Mouse (Mus musculus): ENCODE results near the gene Pip4k2c. TPM values are rescaled to one million over a fixed set of nuclear protein-coding genes. Genes with fewer than 3 reads are reported as not detected.

Gene Pip4k2c
- polyA plus RNA-seq, 1 experiment from 2014 or later: 21.0 TPM

- DNase-seq (no peak), ATAC-seq (ENCODE audit: insufficient read depth) (no peak)
- peak overlapping the region; percentile 19; the same call in 1 of the 2 replicates for H3K4me2 ChIP-seq
- peaks cover 24% of the 10 kb centered on the region for H3K27me3 ChIP-seq (ENCODE audit: insufficient read depth, low read length)
- H3K4me1 ChIP-seq (ENCODE audit: insufficient read depth): peaks cover 3% of the 10 kb centered on the region; the same call in 1 of the 2 replicates
- 22% methylated on average over 20 of the region's 20 CpGs for WGBS
- no peaks in the 10 kb centered on the region for H3K9me3 ChIP-seq (ENCODE audit: low read depth, low read length)
- H3K36me3 ChIP-seq (ENCODE audit: insufficient read depth): peaks cover 36% of the 10 kb centered on the region
- H3K27ac ChIP-seq (ENCODE audit: low read depth): no peak overlapping the region
- H3K4me3 ChIP-seq (ENCODE audit: low read depth, low read length): no peak overlapping the region
- TF ChIP-seq CTCF (IDR thresholded peaks at IDR 0.05; ENCODE audit: low read depth): no peak
- no peak overlapping the region for H3K9ac ChIP-seq
Measured at GRCm38 (mm10) chr10:127183759-127184158, 27.6 kb downstream of the Pip4k2c start.

DNA sequence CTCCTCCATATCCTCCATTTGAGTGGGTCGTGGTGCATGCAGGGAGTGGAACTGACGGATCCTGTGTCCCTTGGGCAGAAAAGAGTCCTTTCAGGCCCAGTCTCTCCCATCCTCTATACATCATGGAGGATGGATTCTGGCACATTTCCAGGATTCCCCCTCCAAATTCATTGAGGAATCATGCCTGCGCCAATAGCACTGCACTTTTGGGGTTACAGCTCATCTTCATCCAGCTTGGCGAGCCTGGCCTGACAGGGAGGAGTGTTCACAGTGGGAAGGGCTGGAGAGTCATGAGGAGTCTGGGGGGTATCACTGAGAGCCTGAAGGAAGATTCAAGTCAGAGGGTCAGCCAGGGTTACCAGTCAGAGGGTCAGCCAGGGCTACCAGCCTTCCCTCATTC is 28.8 kb downstream of the Pip4k2c start:
- Histone ChIP-seq H3K4me1 (ENCODE audit: insufficient read depth) (peaks cover 9% of the 10 kb centered on the region), H3K27me3 (ENCODE audit: insufficient read depth, low read length) (peaks cover 36% of the 10 kb centered on the region), H3K4me3 (ENCODE audit: low read depth, low read length) (no peak overlapping the region), H3K4me2 (no peak overlapping the region), H3K27ac (ENCODE audit: low read depth) (no peak overlapping the region), H3K36me3 (ENCODE audit: insufficient read depth) (peaks cover 36% of the 10 kb centered on the region), H3K9ac (no peak overlapping the region), H3K9me3 (ENCODE audit: low read depth, low read length) (no peaks in the 10 kb centered on the region)
- DNase-seq (no peak), ATAC-seq (ENCODE audit: insufficient read depth) (no peak)
- WGBS: 78% methylated on average over 4 of the region's 4 CpGs
- TF ChIP-seq CTCF (IDR thresholded peaks at IDR 0.05; ENCODE audit: low read depth): no peak

- Histone ChIP-seq H3K4me3 (ENCODE audit: low read depth, low read length) (no peak overlapping the region), H3K9me3 (ENCODE audit: low read depth, low read length) (no peaks in the 10 kb centered on the region), H3K36me3 (ENCODE audit: insufficient read depth) (peaks cover 30% of the 10 kb centered on the region), H3K4me1 (ENCODE audit: insufficient read depth) (peaks cover 9% of the 10 kb centered on the region), H3K4me2 (no peak overlapping the region), H3K9ac (no peak overlapping the region), H3K27ac (ENCODE audit: low read depth) (no peak overlapping the region), H3K27me3 (ENCODE audit: insufficient read depth, low read length) (peaks cover 46% of the 10 kb centered on the region)
- no peak for DNase-seq
- TF ChIP-seq CTCF (IDR thresholded peaks at IDR 0.05; ENCODE audit: low read depth): no peak
- 52% methylated on average over 6 of the region's 6 CpGs for WGBS
- ATAC-seq (ENCODE audit: insufficient read depth): no peak
Measured at GRCm38 (mm10) chr10:127181566-127181965, 29.8 kb downstream of the Pip4k2c start.

DNA sequence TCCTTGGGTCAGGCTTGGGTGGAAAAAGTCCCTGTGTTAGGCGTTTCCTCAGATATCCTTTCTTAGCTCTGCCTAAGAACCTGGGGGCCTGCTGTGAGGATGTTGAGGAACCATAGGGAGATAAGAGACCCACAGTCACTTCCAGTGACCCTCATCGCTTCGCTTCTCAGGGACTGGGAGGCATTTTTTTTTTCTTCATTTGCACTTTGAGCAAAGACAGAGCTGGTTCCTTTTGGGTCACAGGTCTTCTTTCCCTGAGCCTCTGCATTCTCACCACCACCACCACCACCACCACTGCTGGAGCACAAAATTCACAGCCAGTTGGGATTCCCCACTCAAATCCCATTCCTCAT is 30.7 kb downstream of the Pip4k2c start:
- no peaks in the 10 kb centered on the region for H3K9me3 ChIP-seq (ENCODE audit: low read depth, low read length)
- WGBS: 30% methylated on average over 3 of the region's 3 CpGs
- no peak for TF ChIP-seq CTCF (IDR thresholded peaks at IDR 0.05; ENCODE audit: low read depth)
- no peak overlapping the region for H3K27ac ChIP-seq (ENCODE audit: low read depth)
- no peak for ATAC-seq (ENCODE audit: insufficient read depth)
- DNase-seq: no peak
- no peak overlapping the region for H3K9ac ChIP-seq
- peaks cover 26% of the 10 kb centered on the region; the same call in 1 of the 2 replicates for H3K36me3 ChIP-seq (ENCODE audit: insufficient read depth)
- no peak overlapping the region for H3K4me3 ChIP-seq (ENCODE audit: low read depth, low read length)
- H3K4me2 ChIP-seq: no peak overlapping the region
- peaks cover 47% of the 10 kb centered on the region for H3K27me3 ChIP-seq (ENCODE audit: insufficient read depth, low read length)
- peaks cover 9% of the 10 kb centered on the region for H3K4me1 ChIP-seq (ENCODE audit: insufficient read depth)

DNA sequence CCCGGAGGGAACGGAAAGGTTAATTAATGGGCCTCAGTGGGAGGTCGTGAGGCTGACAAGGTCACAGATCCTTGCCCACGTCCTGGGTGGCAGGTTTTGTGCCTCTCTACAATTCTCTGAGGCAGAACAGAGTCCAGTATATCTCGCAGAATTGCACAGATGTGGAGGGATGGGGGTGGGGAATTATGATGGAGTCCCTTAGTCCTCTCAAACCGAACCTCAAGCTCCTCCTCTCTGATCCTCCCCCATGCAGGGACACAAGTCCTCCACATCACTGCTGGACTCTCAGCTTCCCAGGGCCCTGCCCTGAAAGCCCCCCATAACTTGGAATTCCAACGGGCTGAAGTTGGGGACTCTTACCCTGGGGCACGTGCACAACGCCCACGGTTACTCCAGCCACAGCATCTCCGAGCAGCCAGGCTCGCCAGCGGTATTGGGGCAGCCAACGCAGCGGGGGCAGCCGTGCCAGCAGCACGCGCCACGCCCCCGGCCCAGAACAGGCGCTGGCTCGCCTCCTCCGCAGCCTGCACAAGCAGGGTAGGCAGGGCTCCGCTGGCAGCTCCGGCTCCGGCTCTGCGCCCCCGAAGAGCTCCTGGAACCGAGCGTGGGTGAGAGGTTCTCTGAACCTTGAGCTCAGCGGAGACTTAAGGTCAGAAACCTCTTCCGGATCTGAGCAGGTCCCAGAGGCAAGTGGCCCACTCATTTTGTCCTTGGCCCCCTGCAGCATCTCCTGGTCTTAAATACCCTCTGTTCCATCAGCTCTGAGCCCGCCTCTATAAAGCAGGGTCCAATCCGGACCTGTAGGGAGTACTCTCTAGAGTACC is 31.3 kb downstream of the Pip4k2c start, which contains the start of gene Slc26a10:
Slc26a10 (minus strand) TSS at position 775 of the 824 bp plus-strand sequence.
- Histone ChIP-seq H3K4me2 (peak within 1 kb of the TSS; percentile 51), H3K27me3 (ENCODE audit: insufficient read depth, low read length) (peaks cover 47% of the 10 kb centered on the region), H3K4me3 (ENCODE audit: low read depth, low read length) (peak within 1 kb of the TSS; percentile 19; the same call in 1 of the 2 replicates), H3K36me3 (ENCODE audit: insufficient read depth) (peaks cover 20% of the 10 kb centered on the region; the same call in 1 of the 2 replicates), H3K9ac (peak within 1 kb of the TSS; percentile 29; the same call in 1 of the 2 replicates), H3K4me1 (ENCODE audit: insufficient read depth) (peaks cover 9% of the 10 kb centered on the region), H3K27ac (ENCODE audit: low read depth) (no peak within 1 kb of the TSS), H3K9me3 (ENCODE audit: low read depth, low read length) (no peaks in the 10 kb centered on the region)
- ATAC-seq (ENCODE audit: insufficient read depth) (no peak), DNase-seq (peak; percentile 39)
- WGBS: 4% methylated on average over 32 of the region's 34 CpGs
- TF ChIP-seq CTCF (IDR thresholded peaks at IDR 0.05; ENCODE audit: low read depth): no peak

- DNase-seq: no peak
- Histone ChIP-seq H3K36me3 (ENCODE audit: insufficient read depth) (peaks cover 9% of the 10 kb centered on the region; the same call in 1 of the 2 replicates), H3K4me2 (peak overlapping the region; percentile 62), H3K4me3 (ENCODE audit: low read depth, low read length) (peak overlapping the region; percentile 27), H3K27ac (ENCODE audit: low read depth) (no peak overlapping the region), H3K27me3 (ENCODE audit: insufficient read depth, low read length) (peaks cover 47% of the 10 kb centered on the region), H3K9ac (no peak overlapping the region), H3K4me1 (ENCODE audit: insufficient read depth) (peaks cover 9% of the 10 kb centered on the region), H3K9me3 (ENCODE audit: low read depth, low read length) (no peaks in the 10 kb centered on the region)
- TF ChIP-seq CTCF (IDR thresholded peaks at IDR 0.05; ENCODE audit: low read depth): no peak
- no peak for ATAC-seq (ENCODE audit: insufficient read depth)
- whole genome bisulfite sequencing: 5% methylated on average over 41 of the region's 41 CpGs
Measured at GRCm38 (mm10) chr10:127178286-127179027, 32.9 kb downstream of the Pip4k2c start.

- under 1% methylated on average over 23 of the region's 23 CpGs for WGBS
- peak; percentile 96 for DNase-seq
- 0 out of 2 replicates have a peak, but pooled peaks cover 4% of the 10 kb centered on the region for H3K36me3 ChIP-seq (ENCODE audit: insufficient read depth)
- H3K9ac ChIP-seq: no peak overlapping the region
- H3K9me3 ChIP-seq (ENCODE audit: low read depth, low read length): no peaks in the 10 kb centered on the region
- ATAC-seq (ENCODE audit: insufficient read depth): peak; percentile 75
- H3K4me2 ChIP-seq: peak overlapping the region; percentile 62
- peak overlapping the region; percentile 27 for H3K4me3 ChIP-seq (ENCODE audit: low read depth, low read length)
- H3K4me1 ChIP-seq (ENCODE audit: insufficient read depth): peaks cover 9% of the 10 kb centered on the region
- H3K27ac ChIP-seq (ENCODE audit: low read depth): no peak overlapping the region
- peak; percentile 91 for TF ChIP-seq CTCF (IDR thresholded peaks at IDR 0.05; ENCODE audit: low read depth)
- peaks cover 47% of the 10 kb centered on the region for H3K27me3 ChIP-seq (ENCODE audit: insufficient read depth, low read length)
Measured at GRCm38 (mm10) chr10:127177719-127178118, 33.7 kb downstream of the Pip4k2c start.
